Mouse (Mus musculus): ENCODE results near the gene Khdc1b. TPM values are rescaled to one million over a fixed set of nuclear protein-coding genes. Genes with fewer than 3 reads are reported as not detected.

The Khdc1b gene
- polyA plus RNA-seq, 1 experiment from 2014 or later, result 0.12 TPM

Other genes starting within 250 kb of the Khdc1b start
- 15.8 and 16.2 TPM in 2 replicates for gene Tmem14a, start 165.0 kb upstream of the Khdc1b start, polyA plus RNA-seq (2014; fragmentation: Nextera tagmentation; extraction: Ambion mirVana)
- 0.37 and 0.42 TPM in 2 replicates for gene Gsta3, start 143.0 kb upstream of the Khdc1b start, polyA plus RNA-seq (2014; fragmentation: Nextera tagmentation; extraction: Ambion mirVana)
- not detected in 2 replicates for gene Khdc1a, start 33.9 kb upstream of the Khdc1b start, polyA plus RNA-seq (2014; fragmentation: Nextera tagmentation; extraction: Ambion mirVana)
- gene Khdc1c, start 15.2 kb upstream of the Khdc1b start, polyA plus RNA-seq (2014; fragmentation: Nextera tagmentation; extraction: Ambion mirVana), result not detected in 2 replicates

All from midbrain, embryonic 14.5 days (tissue).